Mouse (Mus musculus) cerebellum, adult 9-11 months (tissue): ENCODE data around the gene Spats2l.

Experiments
- DNase-seq: peaks from one replicate; pipeline ENCODE4 v3.0.0; 2022

Spats2l gene

DNA sequence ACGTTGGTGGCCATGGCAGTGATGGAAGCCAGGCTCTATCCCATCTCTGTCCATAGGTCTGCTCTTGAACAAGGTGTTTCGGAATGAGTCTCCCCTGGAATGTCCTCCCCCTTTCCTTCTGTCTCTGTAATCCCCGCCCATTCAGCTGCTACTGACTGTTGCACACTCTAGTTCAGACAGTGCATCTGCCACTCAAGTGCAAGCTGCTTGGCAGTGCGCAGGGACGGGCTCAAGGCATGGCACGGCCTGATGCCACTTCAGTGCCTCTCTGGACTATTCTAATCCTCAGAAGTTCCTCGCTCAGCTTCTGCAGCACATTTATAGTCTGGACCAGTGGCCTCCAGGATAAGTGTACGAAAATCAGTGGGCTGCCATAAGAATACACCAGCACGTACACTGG lies 52.3 kb downstream of the Spats2l start:
- no peak for DNase-seq

DNA sequence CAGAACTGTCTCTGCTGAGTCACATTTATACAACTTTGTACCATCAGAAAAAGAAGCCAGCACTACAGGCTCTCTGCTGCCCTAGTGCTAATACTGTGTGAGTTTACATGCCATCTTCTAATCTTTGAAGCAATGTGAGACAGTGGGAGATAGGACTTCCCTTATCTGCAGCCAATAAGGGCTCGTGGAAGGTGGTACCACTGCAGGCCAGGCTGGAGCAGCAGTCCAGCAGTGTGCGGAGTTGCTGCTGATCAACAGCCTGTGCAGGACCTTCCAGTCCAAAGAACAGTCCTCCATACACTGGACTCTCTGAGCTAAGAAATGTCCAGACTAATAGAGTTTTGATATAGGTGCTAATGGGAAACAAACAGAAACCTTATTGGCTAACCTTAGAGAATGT lies 59.2 kb downstream of the Spats2l start:
- no peak for DNase-seq

DNA sequence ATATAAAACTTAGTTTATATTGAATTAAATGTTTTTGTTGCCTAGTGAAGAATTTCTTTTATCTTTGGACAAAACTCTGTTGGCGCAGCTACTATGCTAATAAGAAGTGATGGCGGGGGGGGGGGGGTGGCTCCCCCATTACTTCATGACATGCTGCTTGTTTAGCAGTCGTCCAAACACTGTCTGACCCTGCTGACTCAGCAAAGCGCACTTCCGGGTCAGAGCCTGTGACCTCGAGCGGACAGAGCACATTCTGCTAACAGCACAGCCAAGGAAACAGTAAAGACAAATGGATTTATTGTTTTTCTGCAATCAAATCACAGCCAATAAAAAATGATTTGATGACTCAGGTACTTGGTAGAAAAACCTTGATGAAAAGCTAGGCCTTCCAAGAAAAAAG lies 61.2 kb downstream of the Spats2l start:
- DNase-seq, result no peak

DNA sequence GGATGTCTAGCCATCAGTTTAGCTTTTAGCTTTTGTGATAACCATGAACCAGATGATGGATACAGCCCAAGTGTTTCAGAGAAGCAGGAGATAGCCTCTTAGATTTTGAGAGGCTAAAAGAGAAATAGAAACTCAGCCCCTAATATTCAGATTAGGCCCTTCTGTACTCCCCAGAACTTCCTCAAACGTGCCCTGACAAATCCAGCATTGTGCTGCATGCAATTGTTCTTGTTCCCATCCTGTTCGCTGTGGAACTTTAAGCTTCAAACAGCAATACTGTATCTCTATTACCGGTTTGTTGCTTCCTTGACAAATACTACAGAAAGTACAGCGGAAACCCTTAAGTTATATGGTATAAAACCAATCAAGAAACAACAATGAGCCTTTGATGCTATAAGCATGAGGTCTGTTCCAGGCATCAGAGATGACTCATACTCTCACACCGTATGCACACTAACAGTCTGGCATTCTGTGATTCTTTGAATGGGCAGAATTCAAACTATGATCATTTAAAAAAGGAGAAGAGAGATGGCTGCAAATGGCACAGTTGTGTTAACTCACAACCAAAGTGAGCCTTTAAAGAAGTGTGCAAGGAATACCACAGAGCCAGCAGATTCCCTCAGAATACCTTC lies 62.8 kb downstream of the Spats2l start:
- DNase-seq, result no peak

DNA sequence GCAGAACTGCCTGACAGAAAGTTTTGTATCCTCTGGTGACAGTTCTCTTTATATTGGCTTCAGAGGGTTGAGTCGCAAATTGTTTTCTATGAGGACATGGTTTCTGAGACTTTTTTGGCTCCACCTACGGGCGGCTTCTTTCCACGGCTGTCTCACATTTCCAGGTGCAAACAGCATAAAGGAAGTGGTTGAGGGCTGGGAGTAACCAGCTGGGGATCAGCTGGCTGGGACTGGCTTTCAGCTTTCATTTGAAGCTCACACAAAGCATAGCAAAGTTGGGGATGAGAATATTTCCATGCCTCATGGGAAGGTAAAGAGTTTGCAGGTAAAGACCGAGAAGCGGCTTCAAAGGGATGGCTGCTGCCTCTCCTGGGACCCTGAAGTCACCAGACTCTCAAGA lies 65.9 kb downstream of the Spats2l start:
- no peak for DNase-seq

DNA sequence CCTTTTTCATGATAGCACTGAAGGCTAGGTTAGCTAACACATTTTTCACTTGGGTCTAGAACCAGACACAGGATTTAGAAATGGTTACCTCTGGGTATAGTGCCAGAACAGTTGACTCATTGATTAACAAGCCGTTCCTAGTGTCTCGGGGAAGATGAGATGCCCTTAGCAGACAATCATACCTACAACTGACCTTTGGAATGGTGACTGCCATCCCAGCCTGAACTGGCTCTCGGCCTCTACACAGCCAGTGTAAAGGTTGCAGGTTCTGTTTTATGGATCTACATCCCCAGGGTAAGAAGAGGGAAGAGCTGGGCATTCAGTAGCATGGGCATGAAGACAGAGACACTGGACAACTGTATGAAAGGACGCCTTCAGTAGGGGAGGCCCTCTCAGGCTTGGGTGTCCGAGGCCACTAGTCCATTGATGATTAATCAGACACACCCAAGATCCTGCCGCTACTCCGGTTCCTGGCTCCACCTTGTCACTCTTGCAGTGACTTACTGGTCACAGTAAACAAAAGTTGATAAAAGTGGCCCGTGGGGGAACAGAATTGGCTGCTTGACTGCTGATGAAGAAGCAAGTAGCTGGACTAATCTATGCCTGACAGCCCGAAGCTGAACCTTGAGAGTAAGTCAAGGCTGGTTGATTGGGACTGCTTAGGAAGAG lies 71.2 kb downstream of the Spats2l start:
- no peak for DNase-seq

DNA sequence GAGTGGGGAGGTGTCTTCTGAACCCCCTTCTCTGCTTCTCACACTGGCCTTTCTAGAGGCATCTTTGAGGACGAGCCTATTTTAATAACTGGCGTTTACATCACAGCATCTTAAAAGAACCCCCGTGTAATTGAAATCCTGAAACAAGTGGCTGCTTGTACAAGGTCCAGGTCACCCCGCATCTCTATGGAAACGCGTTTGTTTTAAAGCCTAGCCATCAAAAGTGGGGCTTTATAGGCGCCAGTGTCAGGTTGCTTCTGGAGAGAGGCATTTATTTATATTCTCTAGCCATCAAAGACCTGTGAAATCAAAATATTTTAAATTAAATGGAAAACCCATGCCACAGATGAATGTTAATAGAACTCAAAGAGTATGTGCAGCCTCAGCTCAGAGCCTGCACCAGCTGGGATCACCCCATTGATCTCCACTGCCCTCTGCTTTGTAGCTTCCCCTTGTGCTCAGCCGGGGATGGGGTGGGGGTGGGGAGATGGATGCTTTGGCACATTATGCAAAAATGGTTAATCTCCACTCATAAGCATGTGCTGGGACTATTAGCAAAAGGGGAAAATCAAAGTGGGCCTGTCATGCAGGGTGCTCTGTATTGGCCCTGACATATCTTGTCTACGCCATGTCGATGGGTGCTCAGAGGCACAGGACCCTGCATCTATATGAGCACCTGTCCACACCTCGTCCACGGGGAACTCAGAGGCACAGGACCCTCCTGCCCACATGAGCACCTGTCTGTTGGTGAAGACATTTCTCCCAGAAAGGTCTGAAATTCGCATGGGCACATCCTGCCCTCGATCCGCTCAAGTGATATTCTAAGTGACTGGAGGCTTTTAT lies 73.1 kb downstream of the Spats2l start:
- DNase-seq, result no peak

DNA sequence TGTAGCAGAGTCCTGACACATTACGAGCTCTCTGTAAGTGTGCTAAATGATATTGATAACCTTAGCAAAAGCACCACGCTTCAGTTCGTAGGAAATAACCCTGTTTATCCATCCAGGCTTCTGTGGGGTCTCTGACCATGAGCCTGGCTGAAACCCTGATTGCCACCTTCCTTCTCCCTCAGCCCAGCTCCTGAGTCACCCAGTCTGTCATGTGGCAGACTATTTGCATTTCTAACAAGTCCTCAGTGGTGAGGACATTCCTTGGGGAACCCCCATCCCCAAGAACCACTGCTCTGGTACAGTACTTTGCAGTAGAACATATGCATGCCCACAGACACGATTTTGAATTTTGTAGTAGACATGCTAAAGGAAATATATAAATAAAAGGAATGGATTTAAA lies 75.1 kb downstream of the Spats2l start:
- no peak for DNase-seq

DNA sequence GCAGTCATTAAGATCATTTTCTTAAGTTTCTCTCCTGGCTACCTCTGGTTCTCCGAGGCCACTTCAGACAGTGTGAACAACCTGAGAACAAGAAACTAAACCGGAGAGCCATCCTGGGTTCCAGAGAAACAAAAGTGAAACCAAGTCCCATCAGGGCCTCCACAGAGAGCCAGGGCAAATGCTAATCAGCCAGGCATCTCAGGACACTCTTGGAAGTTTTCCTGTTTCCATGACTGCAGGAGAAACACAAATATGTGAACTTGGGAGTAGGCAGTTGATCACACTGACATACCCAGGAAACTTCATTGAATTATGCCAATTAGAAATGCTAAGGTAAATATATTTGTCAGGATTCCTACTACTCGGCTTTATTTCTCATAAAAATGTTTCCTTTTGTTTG lies 76.0 kb downstream of the Spats2l start:
- DNase-seq, result no peak

DNA sequence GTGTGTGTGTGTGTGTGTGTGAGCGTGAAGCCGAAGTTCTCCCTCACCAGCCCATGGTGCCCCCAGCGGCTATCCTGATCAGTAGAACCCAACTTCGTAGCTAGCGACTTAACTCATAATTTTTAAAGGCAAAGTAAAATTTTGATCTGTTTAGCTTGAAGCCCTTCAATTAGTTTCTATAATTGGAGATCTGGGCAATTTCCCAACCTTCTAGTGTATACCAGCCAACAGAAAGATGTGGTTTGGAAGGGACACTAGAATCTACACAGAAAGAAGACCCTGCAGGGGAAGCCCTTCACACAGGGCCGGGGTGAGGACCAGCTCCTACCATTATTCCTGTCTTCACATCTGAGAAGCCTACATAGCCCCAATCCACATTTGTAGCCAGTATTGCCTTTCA lies 77.9 kb downstream of the Spats2l start:
- DNase-seq, result no peak

DNA sequence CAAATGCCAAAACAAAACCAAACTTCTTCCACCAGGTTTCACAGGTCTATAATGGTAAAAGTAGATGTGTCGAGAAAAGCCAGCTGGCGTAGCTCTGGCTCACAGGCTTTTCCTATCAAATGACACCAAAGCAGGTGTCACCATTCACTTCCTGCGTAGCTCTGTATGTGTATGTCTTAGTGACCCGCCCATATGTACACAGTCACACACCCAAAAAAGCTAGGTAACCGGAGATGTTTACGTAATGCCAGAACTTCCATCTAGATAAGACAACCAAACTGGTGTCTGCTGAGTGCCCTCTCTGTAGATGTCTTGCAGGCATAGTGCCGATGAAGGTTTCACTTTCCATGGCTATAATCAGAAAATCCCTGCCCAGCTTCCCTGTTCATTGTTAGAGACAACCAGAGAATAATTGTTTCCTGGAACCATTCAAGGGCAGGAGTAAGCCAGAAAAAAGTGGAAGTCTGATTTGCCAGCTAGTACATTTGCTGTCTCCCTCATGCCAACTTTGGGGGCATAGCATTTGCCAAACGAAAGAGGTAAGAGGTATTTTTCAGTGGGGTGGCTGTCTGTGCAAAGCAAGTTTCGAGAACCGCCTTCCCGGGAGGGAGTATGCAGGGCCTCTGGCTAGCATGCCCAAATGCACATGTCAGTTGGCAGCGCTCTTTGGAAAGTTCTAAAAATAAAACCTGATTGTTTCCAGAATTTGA lies 78.8 kb downstream of the Spats2l start:
- DNase-seq, result no peak

DNA sequence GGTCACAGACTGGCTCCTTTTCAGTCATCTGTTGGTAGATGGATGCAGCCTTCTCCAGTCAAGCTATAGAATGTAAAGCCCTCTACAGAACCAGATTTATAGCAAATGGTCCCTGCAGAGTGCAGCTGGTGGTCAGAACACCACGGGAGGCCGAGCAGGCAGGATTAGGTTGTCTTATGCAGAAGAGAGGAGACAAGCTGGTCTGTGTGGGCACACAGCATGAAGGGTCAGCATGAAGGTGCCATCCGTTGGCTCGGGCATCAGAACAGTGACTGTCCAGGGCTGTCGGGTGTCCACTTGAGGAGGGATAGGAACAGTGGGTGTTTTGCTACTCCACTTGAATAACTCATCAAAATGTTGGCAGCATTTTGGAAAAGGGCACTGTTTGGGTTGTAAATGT lies 83.8 kb downstream of the Spats2l start:
- DNase-seq, result no peak

DNA sequence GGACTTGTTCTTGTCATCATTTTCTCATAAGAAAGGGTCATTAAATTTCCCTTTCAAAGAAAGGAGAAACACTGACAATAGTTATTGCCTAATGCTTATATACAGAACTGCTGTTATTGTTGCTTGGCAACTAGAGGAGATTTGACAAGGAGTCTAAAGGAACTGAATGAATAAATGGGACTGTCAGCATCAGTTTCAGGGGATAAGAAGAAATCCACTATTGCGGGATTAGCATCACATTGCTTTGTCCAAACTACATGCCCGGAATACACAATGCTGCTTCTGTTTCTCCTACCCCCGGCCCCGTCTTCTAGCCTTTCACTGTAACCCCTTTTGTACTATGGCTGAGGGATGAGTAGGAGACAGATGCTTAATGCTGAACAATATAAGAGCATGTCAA lies 88.1 kb downstream of the Spats2l start:
- no peak for DNase-seq

DNA sequence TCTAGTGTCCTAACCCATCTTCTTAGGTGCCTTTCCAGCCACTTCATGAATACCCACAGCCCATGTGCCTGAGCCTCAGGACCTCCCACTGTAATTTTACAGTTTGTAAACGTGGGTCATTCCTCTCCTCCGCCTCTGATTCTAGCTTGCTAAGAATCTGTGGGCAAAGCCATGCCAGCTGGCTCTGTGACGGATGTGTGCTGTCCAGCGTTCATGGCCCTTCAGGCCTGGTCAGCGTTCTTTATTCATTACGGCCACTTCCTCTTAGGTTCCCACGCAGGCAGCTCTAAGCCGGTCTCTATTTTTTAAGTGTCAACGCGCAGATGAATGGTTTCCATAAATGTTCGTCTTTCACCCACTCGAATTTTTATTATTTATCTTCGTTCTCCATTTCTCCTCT lies 94.7 kb downstream of the Spats2l start:
- no peak for DNase-seq

DNA sequence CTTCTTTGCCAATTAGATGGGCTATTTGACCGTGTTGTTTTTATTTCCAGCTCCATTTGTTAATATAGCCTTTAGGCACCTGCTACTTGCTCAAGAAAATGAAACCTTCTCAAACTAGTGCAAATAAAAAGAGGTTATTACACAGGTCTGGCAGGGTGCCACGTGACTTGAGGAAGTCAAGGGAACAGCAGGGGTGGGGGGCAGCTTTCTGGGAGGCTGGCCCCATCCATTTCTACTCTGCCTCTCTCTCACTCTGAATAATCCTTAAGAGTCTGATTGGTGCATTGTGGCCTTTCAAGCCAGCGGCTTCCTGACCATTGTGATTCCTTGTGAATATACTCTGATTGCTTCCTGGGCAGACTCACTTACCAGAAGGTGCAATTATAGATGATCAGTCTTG lies 98.0 kb downstream of the Spats2l start:
- DNase-seq, result no peak

DNA sequence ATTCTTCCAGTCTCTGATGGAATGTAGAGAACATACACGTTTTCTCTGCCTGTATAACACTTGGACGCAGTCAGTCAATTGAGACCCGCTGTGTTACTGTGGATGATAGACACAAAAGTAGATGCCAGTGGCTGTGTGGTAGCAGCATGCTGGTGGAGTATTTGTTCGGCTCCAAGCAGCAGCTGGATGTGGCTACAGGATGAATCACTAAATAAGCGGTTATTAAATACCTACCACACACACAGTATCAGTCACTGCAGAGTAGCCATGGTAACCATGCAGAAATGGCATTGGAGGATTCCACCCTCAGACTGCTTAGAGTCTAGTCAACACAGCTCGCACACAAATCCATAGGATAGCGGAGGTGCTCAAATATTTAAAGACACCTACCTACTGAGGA lies 100.0 kb downstream of the Spats2l start:
- DNase-seq, result no peak

DNA sequence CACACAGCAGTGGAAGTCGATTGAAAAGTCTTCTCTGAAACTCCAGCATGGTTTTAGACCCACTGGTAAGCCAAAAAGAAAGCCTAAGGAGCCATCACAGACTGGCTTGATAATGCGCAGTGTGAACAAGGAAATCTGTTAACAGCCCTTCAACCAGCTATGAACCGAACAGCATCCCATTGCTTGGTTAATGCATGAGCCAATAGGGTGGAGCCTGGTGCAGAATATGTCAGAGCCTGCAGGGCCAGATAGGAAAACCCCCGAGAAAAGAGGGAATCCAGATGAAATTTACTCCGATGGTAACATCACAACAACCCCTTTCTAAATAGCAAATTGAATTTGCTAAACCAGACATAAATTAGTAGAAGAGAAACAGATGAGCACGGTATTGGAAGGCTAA lies 101.1 kb downstream of the Spats2l start:
- DNase-seq, result no peak

DNA sequence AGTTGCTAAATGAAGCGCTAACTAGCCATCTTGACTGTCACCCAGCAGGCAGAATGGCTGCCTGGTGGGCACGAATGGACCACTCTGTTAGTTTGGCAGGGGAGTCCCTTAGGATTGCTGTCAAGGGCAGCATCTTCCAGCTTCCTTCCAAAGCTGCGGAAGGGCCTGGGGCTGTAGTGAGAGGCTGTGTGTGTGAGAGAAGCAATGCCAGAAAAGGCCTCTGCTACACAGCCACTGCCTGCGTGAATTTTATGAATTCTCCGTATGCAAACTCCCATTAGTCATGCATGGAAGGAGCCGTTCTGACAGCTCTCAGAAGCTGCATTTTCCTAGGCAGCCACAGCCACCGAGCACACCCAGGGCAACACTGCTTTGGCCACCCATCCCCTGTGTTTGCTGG lies 101.5 kb downstream of the Spats2l start:
- no peak for DNase-seq

DNA sequence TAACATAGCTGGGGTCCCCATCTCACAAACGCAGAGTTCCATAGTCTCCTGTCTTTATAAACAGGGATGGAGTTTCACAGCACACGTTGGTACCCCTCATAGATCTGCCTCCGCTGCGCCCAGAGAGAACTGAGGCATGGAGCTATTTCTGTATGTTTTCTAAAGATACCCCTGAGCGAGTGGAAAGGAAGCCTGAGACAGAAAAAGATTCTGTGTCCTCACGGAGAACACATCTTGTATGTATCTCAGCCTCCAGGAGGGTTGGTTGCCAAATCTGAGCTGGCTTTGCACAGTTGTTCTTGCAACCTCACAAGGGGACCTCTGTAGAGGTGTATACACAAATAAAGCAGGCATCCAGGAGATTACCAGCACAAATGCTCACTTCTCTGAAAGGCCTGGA lies 105.0 kb downstream of the Spats2l start:
- DNase-seq, result no peak

DNA sequence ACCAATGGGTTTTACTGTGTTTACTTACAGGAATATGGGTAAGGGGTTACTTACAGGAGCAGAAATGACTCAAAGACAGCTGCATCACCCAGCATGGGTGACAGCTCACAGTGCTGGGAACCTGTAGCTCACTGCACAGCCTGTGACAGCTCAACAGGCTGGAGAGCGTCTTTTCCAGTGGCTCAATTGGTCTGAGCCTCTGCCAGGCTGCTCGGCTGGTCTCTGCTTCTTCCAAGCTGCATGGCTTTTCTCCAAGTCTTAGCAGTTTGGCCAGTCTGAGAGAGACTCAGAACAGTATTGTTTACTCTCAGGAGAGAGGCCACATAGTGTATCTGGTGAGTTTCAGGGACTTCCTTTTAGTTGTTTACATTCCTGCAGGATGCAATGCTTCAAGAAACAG lies 110.9 kb downstream of the Spats2l start:
- no peak for DNase-seq

DNA sequence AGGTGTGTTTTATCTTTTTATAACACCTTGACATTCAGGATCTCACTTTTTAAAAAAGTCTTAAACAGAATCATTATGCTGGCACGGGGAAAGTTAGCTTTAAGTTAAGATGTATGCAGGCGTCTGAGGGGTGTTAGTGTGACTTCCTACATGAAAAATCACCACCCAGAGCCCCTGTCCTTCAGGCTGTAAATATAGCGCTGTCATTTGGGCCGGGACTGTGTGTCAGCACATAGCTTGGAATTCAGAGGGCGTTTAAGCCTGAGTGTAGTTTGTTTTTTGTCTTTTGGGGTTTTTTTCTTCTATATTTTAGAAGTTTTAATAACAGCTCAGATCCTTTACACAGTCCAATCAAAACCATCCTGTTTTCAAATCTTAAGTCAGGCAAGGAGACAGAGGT lies 115.8 kb downstream of the Spats2l start:
- no peak for DNase-seq

DNA sequence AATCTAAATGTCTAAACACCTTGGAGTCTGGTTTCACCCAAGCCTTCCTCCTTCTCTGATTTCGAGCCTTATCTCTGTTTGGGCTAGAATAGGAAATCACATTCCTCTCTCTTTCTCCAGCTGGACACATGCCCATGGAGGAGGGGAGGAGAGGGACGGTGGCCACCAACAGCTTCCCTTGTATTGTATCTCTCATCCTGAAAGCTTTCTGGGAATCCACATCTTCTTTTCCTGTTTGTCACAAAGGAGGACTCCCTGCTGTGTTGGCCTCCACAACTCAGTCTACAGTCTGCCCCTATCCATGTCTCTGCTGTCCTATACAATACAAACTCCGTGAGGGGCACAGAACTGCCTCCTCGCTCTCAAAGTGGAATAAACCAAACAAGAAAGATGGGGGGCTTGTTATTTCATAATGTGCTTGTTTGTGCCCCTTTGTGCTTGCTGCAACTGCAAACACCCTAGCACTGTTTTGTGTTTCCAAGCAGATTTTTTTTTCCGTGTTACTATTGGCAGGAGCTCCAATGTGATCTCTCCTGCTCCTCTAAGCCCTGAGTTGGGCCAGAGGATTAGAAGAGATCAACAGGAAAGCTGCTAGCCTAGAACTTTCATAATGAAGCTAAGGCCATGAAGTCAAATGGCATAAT lies 116.4 kb downstream of the Spats2l start:
- DNase-seq, result no peak

DNA sequence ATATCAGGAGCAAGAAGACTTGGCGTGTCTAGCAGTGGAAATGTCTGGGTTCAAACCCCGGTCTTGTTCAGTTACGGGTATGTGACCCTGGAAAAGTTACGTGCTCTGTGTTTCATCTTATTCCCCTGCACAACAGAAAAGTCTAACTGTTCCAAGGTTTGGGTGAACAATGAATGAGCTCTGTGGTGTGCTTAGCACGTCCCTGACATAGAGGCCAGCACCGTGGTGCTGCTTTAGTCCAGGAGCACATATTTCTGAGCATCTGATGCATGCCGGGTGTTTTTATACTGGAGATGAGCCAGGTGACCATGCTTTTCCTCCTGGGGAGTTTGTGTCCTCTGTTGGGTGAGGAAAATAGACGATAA lies 116.9 kb downstream of the Spats2l start:
- DNase-seq, result no peak
